Mouse (Mus musculus): ENCODE results near the gene Ano10. TPM values are rescaled to one million over a fixed set of nuclear protein-coding genes. Genes with fewer than 3 reads are reported as not detected.

Ano10 gene
- total RNA-seq, 1 experiment from 2014 or later, result 18.2 TPM

DNA sequence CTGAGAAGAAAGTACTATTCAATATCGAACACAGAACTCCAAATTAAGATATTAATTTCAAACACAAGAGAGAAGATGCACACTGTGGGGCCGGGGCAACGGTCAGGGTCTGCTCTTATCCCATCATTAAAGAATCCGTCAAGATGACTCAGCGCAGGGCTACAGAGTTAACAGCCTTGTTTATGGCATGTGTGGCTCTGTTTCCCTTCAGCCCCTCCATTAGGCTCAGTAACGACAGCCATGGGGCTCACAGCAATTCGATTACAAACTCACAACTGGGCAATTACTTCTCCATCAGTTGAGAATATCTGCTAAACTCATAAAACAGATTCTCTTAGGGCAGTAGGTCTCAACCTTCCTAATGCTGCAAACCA lies 60.3 kb downstream of the Ano10 start:
- ATAC-seq (replicated peaks in 1 of 2; ENCODE audit: insufficient read depth in 1 of 2, low FRiP score in 2 of 2, low TSS enrichment in 1 of 2, low read depth in 1 of 2, poor library complexity in 2 of 2, severe bottlenecking in 2 of 2), result no peak

DNA sequence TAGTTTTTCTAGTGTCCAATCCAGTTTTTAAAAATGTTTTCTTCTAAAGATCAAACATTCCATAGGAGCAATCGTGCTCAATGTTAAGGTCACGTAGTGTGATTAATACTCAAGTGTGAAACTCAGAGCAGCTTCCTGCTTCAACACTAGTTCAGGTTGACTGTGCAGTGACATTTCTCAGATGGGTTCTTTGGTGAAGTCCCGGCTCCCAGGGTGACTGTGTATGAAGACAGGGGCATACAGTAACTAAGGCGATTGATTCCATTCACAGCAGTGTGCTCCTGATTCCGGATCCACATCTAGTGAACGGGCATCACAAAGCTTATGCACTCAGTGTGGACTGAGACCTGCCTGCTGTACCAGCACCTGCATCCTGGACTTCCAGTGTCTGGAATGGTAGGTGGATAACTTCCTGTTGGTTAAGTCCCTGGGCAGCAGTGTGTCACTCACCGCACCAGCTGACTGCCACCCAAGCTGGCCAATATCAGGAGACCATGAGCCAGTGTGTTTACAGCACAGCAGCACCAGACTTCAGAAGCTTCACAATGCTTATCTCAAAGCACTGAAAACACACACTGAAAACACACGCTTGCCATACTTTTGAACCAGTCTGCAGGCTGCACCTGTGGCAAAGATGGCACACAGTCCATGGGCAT lies 60.8 kb downstream of the Ano10 start:
- 0 out of 4 replicates have a peak, but pooled peaks of 1 of the 2 experiments have one; percentile 11 for ATAC-seq (replicated peaks in 1 of 2; ENCODE audit: insufficient read depth in 1 of 2, low FRiP score in 2 of 2, low TSS enrichment in 1 of 2, low read depth in 1 of 2, poor library complexity in 2 of 2, severe bottlenecking in 2 of 2)

DNA sequence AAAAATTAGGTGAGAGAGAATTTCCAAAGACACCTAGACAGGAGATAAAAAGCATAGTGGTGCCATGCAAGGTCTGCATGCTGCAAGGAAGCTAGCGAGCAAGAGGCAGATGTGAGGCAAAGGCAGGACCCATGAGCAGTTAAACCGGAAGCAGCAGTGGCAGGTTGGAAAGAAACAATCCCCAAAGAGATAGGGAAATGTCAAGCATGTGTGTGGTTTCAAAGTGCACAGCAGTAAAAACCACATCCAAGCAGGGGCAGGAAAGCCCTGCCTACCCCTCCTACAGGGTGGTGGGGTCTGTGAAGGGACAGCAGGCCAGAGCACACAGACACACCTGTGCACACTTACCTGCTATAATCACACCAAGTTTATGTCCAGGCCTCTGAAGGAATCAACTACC lies 61.3 kb downstream of the Ano10 start:
- peak in 1 of 2 experiments; percentile 22; a peak in 1 of 4 replicates for ATAC-seq (replicated peaks in 1 of 2; ENCODE audit: insufficient read depth in 1 of 2, low FRiP score in 2 of 2, low TSS enrichment in 1 of 2, low read depth in 1 of 2, poor library complexity in 2 of 2, severe bottlenecking in 2 of 2)

DNA sequence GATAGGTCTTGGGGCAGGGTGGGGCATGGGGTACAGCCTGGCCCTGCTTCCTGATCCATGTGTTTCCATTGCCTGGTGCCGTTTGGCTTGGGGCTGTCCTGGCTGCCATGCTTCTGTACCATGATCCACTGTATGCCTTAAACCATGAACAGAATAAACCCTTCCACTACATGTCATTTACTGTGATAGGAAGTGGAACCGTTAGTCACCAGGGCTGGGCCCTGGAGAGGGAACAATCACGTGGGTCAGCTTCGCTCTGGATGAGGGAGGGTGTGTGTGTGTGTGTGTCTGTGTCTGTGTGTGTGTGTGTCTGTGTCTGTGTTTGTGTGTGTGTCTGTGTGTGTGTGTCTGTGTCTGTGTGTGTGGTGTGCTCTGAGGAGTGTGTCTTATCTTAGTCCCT lies 63.5 kb downstream of the Ano10 start:
- 0 out of 4 replicates have a peak, but pooled peaks of 1 of the 2 experiments have one; percentile 29 for ATAC-seq (replicated peaks in 1 of 2; ENCODE audit: insufficient read depth in 1 of 2, low FRiP score in 2 of 2, low TSS enrichment in 1 of 2, low read depth in 1 of 2, poor library complexity in 2 of 2, severe bottlenecking in 2 of 2)

DNA sequence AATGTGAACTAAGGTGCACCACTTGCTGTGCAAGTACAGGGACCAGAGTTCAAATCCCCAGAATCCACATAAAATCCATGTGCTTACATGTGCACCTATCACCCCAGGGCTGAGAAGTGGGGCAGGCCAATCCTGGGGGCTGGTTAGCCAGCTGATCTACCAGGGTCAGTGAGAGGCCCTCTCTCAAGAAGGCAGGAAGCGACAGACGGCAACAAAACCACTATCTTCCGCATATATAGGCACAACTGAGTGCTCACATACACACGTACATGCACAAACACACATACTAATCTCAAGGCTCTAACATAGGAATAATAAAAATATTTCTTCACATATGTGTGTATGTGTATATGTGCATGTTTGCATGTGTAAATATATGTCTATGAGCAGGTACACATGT lies 67.8 kb downstream of the Ano10 start:
- ATAC-seq (replicated peaks in 1 of 2; ENCODE audit: insufficient read depth in 1 of 2, low FRiP score in 2 of 2, low TSS enrichment in 1 of 2, low read depth in 1 of 2, poor library complexity in 2 of 2, severe bottlenecking in 2 of 2), result no peak

DNA sequence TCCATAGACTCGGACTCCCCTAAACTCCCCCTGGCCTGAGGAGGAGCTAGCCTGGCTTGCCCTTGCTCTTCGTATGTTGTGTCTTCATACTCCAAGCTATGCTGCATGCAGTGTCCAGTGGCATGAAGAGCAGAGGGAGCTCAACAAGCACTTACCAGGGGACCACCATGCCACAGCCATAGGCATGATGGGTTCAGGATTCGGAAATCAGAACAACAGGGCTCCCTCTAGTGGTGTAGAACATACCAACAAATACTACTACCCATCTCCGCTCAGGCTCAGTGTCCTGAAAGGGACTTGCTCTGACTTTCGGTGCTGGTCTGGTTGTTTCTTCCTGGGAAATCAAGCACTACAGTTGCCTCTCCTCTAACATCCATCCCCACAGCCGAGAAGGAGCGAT lies 68.9 kb downstream of the Ano10 start:
- ATAC-seq (replicated peaks in 1 of 2; ENCODE audit: insufficient read depth in 1 of 2, low FRiP score in 2 of 2, low TSS enrichment in 1 of 2, low read depth in 1 of 2, poor library complexity in 2 of 2, severe bottlenecking in 2 of 2), result peak in 1 of 2 experiments; percentile 55; a peak in 1 of 4 replicates

DNA sequence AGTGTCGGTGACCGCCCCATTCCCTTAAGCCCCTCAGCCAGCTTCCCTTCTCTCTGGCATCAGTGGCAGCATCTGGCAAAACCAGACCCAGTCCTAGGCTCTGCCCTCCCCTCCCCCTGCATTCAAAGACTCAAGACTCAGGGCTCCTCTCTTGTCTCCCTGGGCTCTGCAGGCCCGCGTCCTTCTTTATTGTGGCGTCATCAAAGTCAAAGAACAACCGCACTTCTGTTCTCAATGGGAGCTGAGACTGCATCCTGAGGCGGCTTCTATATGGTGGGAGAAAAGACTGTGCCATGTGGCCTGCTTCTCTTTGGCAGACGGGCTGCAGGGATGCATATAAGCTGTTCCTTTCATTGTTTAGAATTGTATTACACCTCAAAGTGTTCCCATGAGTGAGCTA lies 71.2 kb downstream of the Ano10 start:
- ATAC-seq (replicated peaks in 1 of 2; ENCODE audit: insufficient read depth in 1 of 2, low FRiP score in 2 of 2, low TSS enrichment in 1 of 2, low read depth in 1 of 2, poor library complexity in 2 of 2, severe bottlenecking in 2 of 2), result no peak

DNA sequence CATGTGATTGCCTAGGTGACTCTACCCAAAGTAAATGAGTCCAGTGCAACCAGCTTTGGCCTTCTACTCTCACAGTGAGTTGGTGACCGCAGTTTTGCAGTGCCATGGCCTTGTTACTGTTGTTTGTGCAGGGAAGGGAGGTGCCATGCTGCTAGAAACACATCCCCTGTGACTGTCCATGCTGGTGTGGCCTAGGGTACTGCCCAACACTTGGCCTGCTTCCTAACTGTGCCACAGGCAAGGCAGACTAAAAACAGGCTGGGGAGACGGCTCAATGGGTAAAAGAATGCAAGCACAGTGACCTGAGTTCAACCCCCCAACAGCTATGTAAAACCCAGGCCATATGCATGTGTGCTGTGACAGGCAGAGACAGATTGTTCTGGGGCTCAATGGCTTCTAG lies 74.3 kb downstream of the Ano10 start:
- ATAC-seq (replicated peaks in 1 of 2; ENCODE audit: insufficient read depth in 1 of 2, low FRiP score in 2 of 2, low TSS enrichment in 1 of 2, low read depth in 1 of 2, poor library complexity in 2 of 2, severe bottlenecking in 2 of 2), result no peak

DNA sequence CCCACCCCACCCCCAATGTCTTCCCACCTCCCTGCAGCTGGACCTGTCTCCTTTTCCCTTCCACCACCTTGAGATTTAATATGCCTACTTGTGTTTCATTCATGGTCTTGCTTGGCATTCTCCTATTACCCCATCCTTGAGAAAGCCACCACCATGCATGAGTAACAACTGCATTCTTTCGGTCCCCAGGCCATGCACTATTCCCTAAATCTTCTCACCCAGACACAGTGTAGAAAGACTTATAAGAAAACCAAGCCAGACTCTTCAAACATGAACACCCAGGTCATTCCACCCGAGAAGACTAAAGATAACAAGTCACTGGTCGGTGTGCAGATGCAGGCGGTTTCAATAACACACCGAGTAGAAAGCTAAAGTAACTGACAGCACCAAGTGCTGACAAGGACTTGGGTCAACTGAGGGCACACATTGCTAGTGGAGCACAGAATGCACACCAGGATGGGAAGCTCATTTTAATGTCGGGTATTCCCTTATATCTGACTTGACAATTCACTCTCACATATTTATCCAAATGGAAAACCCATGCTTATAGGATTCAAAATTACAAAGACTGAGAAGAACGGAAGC lies 77.2 kb downstream of the Ano10 start:
- no peak for ATAC-seq (replicated peaks in 1 of 2; ENCODE audit: insufficient read depth in 1 of 2, low FRiP score in 2 of 2, low TSS enrichment in 1 of 2, low read depth in 1 of 2, poor library complexity in 2 of 2, severe bottlenecking in 2 of 2)

DNA sequence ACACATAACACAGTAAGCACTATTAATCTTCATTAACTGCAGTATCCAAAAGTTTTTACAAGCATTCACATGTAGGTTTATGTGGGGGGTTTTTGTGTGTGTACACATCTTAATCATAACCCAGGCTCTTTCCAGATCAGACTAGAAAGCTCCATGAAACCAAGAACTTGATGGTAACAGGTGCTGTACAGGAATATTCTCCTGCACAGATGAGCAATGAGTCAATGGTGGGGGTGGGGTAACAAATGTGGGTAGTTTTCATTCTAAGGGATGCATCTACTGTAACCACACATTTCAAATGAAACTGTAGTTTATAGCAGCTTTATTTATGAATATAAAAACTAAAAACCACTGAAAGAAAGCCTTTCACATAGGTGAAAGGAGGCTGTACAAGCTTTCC lies 79.1 kb downstream of the Ano10 start:
- ATAC-seq (replicated peaks in 1 of 2; ENCODE audit: insufficient read depth in 1 of 2, low FRiP score in 2 of 2, low TSS enrichment in 1 of 2, low read depth in 1 of 2, poor library complexity in 2 of 2, severe bottlenecking in 2 of 2), result no peak

DNA sequence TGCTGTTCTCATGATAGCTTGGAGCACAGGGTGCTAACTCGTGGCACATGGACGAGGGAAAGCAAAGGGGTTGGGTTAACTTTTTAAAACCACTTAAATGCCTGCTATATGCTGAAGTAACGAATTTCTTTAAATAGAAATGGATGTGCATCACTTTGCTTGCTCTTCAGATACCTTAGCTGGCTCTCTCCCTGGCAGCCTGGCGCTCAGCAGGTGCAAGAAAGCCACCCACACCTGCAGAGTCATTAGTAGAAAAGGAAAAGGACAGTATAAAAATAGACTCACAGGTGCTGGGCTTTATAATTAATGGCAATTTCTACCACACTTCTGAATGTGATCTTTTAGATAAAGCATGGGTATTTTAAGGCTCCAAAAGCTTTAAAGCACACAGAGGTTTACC lies 85.9 kb downstream of the Ano10 start:
- no peak for ATAC-seq (replicated peaks in 1 of 2; ENCODE audit: insufficient read depth in 1 of 2, low FRiP score in 2 of 2, low TSS enrichment in 1 of 2, low read depth in 1 of 2, poor library complexity in 2 of 2, severe bottlenecking in 2 of 2)

DNA sequence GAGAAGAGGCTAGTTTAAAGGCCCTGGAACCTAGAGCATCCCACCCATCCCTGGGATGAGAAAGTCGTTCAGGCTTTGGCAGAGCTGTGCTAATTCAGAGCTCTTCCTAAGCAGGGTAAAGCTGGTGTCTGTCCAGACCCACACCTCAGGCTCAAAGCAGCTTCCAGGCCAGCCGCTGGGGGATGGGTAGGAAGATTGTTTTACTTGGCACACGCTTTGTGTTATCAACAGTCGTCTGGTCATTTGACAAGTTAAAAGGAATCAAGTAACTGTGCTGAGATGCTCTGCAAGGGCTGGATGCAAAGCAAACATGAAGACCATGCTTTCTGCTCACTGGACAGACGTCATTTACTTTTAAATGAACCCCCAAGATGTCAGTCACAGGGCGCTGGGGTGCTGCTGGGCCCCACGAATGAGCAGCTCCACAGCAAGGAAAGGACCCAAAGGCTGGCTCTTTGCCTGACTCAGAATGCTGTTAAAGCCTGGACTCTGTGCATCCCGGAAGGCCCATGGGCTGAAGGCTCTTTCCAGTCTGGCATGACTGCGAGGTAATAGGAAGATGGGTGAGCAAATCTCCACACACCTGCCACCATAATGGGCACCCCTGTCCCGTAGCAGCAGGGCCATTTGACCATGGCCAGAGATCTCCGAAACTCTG lies 88.6 kb downstream of the Ano10 start:
- no peak for ATAC-seq (replicated peaks in 1 of 2; ENCODE audit: insufficient read depth in 1 of 2, low FRiP score in 2 of 2, low TSS enrichment in 1 of 2, low read depth in 1 of 2, poor library complexity in 2 of 2, severe bottlenecking in 2 of 2)

DNA sequence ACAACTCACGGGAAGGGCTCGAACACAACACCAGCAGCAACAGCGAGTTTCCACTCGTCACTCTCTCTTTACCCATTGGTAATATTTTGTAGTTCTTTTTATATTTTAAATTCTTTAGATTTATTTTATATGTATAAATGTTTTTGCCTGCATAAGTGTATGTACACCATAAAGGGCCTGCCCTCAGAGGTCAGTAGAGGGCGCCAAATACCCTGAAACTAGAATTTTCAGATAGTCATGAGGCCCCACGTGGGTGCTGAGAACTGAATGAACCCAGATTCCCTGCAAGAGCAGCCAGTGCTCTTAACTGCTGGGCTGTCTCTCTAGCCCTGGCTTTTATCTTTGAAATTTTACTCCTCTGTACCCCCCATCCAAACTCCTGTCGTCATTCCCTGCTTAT lies 89.7 kb downstream of the Ano10 start:
- no peak for ATAC-seq (replicated peaks in 1 of 2; ENCODE audit: insufficient read depth in 1 of 2, low FRiP score in 2 of 2, low TSS enrichment in 1 of 2, low read depth in 1 of 2, poor library complexity in 2 of 2, severe bottlenecking in 2 of 2)

DNA sequence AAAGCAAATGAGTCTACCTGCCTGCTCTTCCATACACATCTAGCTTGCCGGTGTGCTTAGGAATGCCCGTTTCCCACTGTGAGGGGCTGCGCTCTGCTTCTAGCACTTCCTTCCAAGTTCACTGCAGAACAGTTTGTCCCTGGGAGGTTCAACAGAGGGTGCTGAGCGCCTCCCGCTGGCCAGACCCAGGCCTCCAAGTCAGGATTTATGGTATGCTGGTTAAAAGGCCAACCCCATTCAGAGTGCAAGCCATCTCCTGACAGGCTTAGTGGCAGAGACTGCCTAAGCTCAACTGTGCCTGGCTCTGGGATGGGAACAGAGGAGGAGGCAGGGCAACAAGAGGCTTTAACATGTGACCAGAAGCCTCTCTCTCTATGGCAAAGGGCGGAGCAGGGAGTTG lies 95.0 kb downstream of the Ano10 start:
- peak in 1 of 2 experiments; percentile 32; a peak in 1 of 4 replicates for ATAC-seq (replicated peaks in 1 of 2; ENCODE audit: insufficient read depth in 1 of 2, low FRiP score in 2 of 2, low TSS enrichment in 1 of 2, low read depth in 1 of 2, poor library complexity in 2 of 2, severe bottlenecking in 2 of 2)

DNA sequence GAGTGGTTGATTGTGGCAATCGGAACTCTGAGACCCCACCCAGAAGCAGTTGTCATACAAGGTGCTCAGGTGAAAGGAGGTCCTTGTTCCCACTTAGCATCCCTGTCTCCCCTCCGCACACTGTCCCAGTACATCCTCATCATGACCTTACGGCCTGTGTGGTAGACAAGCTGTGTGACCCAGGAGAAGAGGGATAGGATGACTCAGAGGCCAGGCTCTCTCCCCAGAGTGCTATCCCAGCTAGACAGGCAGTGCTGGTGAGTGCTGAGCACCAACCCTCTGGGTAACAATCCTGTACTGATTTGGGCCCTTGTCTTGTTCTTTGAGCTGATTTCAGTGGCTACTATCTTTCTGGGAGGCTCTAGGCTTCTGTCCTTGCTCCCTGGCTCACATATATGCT lies 95.6 kb downstream of the Ano10 start:
- ATAC-seq (replicated peaks in 1 of 2; ENCODE audit: insufficient read depth in 1 of 2, low FRiP score in 2 of 2, low TSS enrichment in 1 of 2, low read depth in 1 of 2, poor library complexity in 2 of 2, severe bottlenecking in 2 of 2), result no peak

DNA sequence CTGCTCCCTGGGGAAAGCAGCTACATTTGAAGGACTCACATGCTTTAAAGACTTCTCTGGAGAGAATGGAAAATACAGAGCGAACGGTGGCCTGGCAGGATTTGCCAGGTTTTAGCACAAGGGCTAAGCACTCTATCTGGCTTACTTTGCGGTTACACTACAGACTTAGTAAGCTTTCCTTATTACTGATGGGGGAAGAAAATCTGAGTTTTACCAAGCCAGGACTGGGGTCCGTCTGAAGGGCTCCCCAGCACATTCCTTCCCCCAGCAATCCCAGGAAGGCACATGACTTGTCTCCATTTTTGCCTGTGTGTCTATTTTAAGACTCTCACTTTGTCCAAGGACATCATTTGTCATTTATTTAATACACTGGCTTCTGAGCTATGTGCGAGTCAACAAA lies 97.2 kb downstream of the Ano10 start:
- no peak for ATAC-seq (replicated peaks in 1 of 2; ENCODE audit: insufficient read depth in 1 of 2, low FRiP score in 2 of 2, low TSS enrichment in 1 of 2, low read depth in 1 of 2, poor library complexity in 2 of 2, severe bottlenecking in 2 of 2)

DNA sequence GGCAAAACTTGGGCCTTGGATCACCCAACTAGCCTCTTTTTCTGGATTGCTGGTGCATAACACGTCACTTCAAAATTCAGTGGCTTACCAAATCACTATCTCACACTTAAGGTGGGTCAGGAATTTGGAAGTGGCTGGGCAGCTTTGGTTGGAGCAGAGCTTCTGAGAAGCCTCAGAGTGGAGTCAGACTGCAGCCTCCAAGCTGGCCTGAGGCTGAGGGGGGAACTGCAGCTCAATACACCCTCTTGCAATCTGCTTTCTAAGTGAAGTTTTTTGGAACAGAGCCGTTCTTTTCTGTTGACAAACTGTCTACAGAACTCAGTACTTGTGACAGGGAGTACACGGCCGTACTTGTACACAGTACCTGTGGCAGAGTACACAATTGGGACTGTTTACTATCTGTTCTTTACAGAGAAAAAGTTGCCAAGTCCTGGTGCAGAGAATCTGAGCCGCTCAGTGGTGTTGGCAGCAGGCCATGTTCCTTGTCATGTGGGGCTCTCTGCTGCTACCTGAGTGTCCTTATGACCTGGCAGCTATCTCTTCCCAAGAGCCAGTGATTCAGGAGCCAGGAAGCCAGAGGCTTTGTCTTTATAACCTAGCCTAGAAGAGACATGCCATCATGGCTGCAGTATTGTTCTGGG lies 99.1 kb downstream of the Ano10 start:
- ATAC-seq (replicated peaks in 1 of 2; ENCODE audit: insufficient read depth in 1 of 2, low FRiP score in 2 of 2, low TSS enrichment in 1 of 2, low read depth in 1 of 2, poor library complexity in 2 of 2, severe bottlenecking in 2 of 2), result no peak

DNA sequence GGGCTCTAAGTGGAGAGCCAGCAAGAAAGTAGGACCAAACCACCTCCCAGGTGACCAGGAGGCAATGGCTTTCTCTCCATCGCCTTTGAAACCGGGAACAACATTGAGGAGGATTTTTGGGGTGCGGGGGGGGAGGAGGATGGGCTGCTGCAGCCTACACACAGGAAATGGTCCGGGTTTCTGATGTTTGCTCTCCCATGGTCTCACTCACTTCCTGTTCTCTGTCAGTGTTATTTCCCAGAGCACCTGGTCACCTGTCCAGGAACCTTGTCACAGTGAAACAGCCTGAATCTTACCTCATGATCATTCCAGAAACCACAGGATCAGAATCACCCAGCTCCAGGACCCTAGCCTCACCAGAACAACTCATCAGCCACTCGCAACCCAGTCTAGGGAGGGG lies 100.4 kb downstream of the Ano10 start:
- no peak for ATAC-seq (replicated peaks in 1 of 2; ENCODE audit: insufficient read depth in 1 of 2, low FRiP score in 2 of 2, low TSS enrichment in 1 of 2, low read depth in 1 of 2, poor library complexity in 2 of 2, severe bottlenecking in 2 of 2)
